Mouse (Mus musculus) Patski (cell line): ENCODE data around the gene Mms19. TPM values are rescaled to one million over a fixed set of nuclear protein-coding genes. Genes with fewer than 3 reads are reported as not detected.

Source experiments
- ATAC-seq: fragments of 100-300 bp; one replicate; pipeline ENCODE4 v1.8.0; 2021
- CTCF ChIA-PET: fragments of 350-600 bp; sonication (Branson Sonifier 250); formaldehyde crosslinking; loops from one replicate; lab custom pipeline; 2022; ENCODE audit warnings: inconsistent platforms; lab: Charles Lee
- POLR2A ChIA-PET: fragments of 350-600 bp; sonication (Branson Sonifier 250); formaldehyde crosslinking; loops from one replicate; lab custom pipeline; 2022; ENCODE audit warnings: antibody characterized with exemption, inconsistent platforms; lab: Charles Lee
- DNase-seq: peaks from one replicate; pipeline ENCODE4 v3.0.0-alpha.2; 2011; ENCODE audit warnings: low read depth, low spot score
- H3K27me3 ChIP-seq: fragments of 371-371 bp; one replicate; pipeline ENCODE4 v1.5.1; 2021
- CTCF ChIP-seq: fragments of 100-300 bp; IDR thresholded peaks from one replicate; pipeline ENCODE4 v1.5.1; 2021
- in situ Hi-C: fragments of 300-500 bp; cut with MboI; formaldehyde crosslinking; loops from 3 replicates; pipeline ENCODE4 v1.11.1; 2018; ENCODE audit warnings: low pct_unique_long_range_greater_than_20kb, mixed read lengths
- polyA plus RNA-seq: library from polyadenylated mRNA; unstranded; gene quantifications from one replicate; pipeline ENCODE4 v1.2.3, GENCODE M21; 2021

The Mms19 gene
- polyA plus RNA-seq, 1 experiment from 2014 or later, result 56.8 TPM

DNA sequence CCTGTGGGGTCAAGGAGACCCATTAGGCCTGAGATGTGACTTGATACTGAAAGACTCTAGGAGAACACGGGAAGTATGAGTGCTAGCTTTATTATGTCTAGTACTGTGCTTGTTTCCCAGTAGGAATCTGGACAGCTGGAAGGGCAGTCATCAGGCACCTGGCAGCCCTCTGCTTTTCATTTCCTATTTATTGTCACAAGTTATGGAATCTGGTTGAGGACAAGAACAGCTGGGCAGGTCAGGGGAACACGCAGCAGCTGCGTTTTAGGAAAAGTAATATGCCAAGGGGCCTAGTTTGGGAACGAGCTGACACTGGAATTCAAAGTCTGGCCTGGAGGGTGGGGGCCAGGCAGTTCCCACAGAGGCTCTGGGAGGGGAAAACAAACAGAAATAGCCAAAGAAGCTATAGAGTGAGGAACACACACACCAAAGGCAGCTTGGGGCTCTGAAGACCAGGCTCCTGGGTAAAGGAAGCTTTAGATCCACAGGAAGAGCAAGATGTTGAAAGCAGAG lies 19.5 kb upstream of the Mms19 start:
- CTCF ChIA-PET, result interaction anchor here (1.2 to 1.6 kb wide), 3 partner anchors 13 to 25 kb away, joined by 3 to 4 read pairs (median 4); no protein-coding TSS in a partner anchor
- POLR2A ChIA-PET, result interaction anchor here (0.7 kb wide), 1 partner anchor 92 kb away, joined by 3 read pairs; no protein-coding TSS in a partner anchor
- in situ Hi-C loops, result no loop called here
- ATAC-seq (no peak), DNase-seq (no peak)
- no peaks in the 10 kb centered on the region for H3K27me3 ChIP-seq
- no peak for TF ChIP-seq CTCF

DNA sequence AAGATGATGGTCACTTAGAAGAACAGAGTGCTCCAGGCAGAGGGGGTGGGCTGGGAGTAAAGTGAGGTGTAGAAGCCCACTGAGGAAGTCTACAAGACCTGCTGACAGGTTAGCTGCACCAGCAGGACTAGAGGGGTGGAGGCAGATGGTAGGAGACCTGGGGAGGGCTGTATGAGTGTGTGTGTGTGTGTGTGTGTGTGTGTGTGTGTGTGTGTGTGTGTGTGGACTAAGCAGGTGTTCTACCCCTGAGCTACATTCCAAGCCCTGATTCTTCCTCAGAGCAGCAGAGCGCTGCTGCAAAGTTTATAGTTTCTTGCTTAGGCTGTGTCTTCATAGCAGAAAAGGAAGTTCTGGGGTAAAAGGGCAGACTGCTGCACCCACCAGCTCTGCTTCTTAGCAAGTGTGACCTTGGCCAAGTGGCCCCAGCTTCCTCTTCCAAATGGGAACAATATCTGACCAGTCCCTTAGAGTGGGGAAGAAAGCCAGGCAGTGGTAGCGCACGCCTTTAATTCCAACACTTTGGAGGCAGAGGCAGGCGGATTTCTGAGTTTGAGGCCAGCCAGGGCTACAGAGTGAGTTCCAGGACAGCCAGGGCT lies 18.8 kb upstream of the Mms19 start:
- ChIA-PET POLR2A (interaction anchor here (0.7 kb wide), 1 partner anchor 92 kb away, joined by 3 read pairs; no protein-coding TSS in a partner anchor), CTCF (interaction anchor here (0.9 to 2.3 kb wide), 3 partner anchors 8 to 36 kb away, joined by 4 to 9 read pairs (median 4); partner anchors contain the start of gene Ankrd2)
- no peaks in the 10 kb centered on the region for H3K27me3 ChIP-seq
- ATAC-seq (no peak), DNase-seq (no peak)
- in situ Hi-C loops, result no loop called here
- no peak for TF ChIP-seq CTCF

DNA sequence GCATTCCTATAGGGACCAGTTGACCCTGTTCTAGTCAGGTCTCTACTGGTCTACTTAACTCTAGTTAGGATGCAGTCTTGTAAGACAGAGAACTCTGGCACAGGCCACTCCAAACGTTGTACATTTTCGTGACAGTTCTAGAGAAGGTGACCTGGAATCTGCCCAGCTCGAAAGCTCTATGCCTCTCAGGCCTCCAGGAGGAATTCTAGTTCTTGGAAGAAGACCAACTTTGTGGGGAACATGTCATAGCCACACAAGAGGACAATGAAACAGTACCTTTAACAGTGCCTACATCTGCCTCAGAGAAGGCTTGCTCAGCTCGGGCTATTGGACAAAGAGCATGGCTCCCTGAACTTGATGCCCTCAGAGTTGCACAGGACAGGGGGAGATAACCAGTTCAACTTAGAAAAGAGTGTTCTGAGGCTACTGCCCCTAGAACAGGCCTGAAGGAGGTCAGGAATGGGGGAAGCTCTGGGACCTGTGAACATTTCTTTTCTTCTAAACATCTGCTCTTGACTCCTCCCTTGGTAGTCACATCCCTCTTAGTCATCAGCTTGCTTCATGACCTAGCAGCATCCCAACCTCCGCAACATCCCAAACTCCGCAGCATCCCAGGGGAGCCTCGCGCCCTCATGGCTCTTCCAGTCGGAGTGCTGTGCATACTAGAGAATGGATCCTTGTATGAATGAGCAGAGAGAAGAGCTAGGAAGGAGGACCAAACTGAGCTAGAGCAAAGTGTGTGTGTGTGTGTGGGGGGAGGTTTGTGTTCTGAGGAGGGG lies 18.0 kb upstream of the Mms19 start:
- no peak for TF ChIP-seq CTCF
- in situ Hi-C loops, result no loop called here
- no peaks in the 10 kb centered on the region for H3K27me3 ChIP-seq
- CTCF ChIA-PET, result interaction anchor here (0.9 to 2.3 kb wide), 2 partner anchors 9 to 36 kb away, joined by 4 to 9 read pairs; partner anchors contain the start of gene Ankrd2
- POLR2A ChIA-PET, result interaction anchor here (1.0 kb wide), 1 partner anchor 9 kb away, joined by 3 read pairs; no protein-coding TSS in a partner anchor
- no peak for ATAC-seq
- DNase-seq, result no peak

DNA sequence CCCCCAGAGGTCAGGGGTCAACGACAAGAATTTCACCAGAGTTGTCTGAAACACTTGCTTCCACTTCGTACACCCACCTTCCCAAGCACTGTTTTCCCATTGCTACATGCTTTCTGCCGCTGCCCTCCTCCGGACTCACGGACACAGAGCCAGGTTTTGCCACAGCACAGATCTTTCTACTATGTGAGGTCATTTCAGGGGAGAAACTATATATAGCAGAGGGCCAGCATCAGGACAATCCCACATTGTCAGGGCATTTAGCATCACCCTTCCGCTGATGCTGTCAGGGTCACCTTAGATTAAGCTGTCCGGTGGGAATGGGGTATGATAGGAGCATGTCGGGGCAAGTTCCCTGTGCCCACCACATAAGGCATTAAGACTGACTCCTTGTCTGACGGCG lies 16.1 kb upstream of the Mms19 start:
- ChIA-PET CTCF (interaction anchor here (1.0 to 1.4 kb wide), 3 partner anchors 20 to 51 kb away, joined by 3 to 4 read pairs (median 3); no protein-coding TSS in a partner anchor), POLR2A (no interaction called here)
- ATAC-seq (no peak), DNase-seq (no peak)
- H3K27me3 ChIP-seq, result no peaks in the 10 kb centered on the region
- no peak for TF ChIP-seq CTCF
- in situ Hi-C loops, result no loop called here

DNA sequence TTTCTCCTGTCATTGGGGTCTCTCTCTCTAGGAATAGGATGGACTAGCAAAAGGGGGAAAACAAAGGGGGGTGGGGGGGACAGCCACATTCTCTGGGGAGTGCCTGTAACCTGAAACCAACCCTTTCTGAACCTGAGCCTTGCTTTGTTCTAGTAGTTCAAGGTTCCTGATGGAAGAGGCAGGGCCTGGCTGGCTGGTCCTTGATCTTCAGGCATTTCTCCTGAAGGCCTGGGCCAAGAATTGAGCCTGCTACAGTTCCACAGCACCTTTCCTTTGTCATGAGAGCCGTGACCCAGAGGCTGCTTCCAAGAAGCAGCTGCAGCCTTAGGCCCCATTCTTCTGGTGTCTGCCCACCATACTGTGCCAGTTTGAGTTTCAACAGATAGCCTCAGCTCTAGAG lies 14.5 kb upstream of the Mms19 start:
- in situ Hi-C loops, result no loop called here
- no peak for ATAC-seq
- ChIA-PET CTCF (no interaction called here), POLR2A (interaction anchor here (0.6 to 1.8 kb wide), 2 partner anchors 27 to 1910 kb away, joined by 3 to 4 read pairs; no protein-coding TSS in a partner anchor)
- DNase-seq, result no peak
- TF ChIP-seq CTCF, result no peak
- no peaks in the 10 kb centered on the region for H3K27me3 ChIP-seq

DNA sequence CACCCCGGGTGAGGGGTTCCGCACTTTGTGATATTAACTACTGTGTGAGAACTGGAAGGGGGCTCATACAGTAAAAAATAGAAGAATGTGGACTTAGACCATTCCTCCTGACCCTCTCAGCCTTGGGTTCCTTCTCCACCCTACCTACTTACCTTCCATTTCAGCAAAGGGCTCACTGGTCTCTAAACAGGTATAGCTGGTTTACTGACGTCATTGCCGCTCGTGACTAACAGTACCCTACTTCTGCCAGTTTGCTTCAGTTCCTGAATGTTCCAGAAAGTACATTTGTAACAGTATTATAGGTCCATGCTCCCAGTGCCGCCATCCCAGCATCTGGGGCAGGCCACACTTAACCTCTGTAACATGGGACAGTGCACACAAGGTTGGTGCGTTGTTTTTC lies 13.1 kb upstream of the Mms19 start:
- no peak for TF ChIP-seq CTCF
- ATAC-seq (no peak), DNase-seq (no peak)
- POLR2A ChIA-PET, result interaction anchor here (0.5 to 1.7 kb wide), 3 partner anchors 12 to 677 kb away, joined by 3 to 5 read pairs (median 3); no protein-coding TSS in a partner anchor
- in situ Hi-C loops, result no loop called here
- H3K27me3 ChIP-seq, result no peaks in the 10 kb centered on the region
- CTCF ChIA-PET, result interaction anchor here (1.1 to 1.5 kb wide), 4 partner anchors 11 to 86 kb away, joined by 5 to 7 read pairs (median 6); no protein-coding TSS in a partner anchor

DNA sequence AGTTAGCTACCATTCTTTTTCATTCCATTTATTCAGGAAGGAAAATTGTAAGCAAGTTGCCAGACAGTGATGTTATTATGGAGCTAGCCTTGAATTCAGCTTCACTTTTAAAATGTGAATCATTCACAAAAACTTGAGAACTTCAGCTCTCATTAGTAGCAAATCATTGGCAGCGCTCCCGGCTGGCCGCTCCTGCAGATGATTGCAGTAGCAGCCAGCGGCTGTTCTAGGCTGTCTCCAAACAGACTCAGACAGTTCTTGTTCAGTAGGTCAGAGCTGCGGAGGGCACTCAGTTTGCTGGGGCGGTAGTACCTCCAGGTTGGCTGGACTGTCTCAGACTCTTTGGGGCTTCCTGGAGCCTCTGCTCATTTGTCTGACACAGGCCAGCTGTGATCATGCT lies 12.5 kb upstream of the Mms19 start:
- TF ChIP-seq CTCF, result no peak
- DNase-seq (peak; percentile 92), ATAC-seq (peak; percentile 78)
- ChIA-PET CTCF (interaction anchor here (1.0 to 3.2 kb wide), 8 partner anchors 11 to 86 kb away, joined by 3 to 9 read pairs (median 6); partner anchors contain the start of gene Ankrd2), POLR2A (interaction anchor here (1.1 to 1.7 kb wide), 2 partner anchors 13 to 136 kb away, joined by 3 to 5 read pairs; partner anchors contain the start of gene Avpi1)
- no peaks in the 10 kb centered on the region for H3K27me3 ChIP-seq
- in situ Hi-C loops, result no loop called here

DNA sequence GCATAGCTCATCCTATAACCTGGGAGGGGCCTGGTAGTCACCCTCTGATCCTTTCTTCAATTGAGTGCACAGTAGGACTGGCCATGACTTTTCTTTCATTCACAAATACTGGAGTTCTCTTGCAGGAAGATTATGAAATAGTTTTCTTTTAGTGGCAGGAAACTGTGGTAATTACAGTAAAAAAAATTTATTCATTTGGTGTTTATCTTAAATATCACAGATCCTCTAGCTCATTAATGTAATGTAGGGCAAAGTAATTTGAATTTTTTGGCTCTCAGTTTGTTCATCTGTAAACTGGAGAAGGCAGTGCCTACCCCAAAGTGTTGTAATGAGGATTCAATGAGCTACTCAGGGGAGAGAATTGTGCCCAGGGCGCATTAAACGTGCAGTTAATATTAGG lies 12.0 kb upstream of the Mms19 start:
- in situ Hi-C loops, result no loop called here
- POLR2A ChIA-PET, result interaction anchor here (1.1 to 1.7 kb wide), 2 partner anchors 13 to 136 kb away, joined by 3 to 5 read pairs; partner anchors contain the start of gene Avpi1
- no peaks in the 10 kb centered on the region for H3K27me3 ChIP-seq
- DNase-seq, result no peak
- TF ChIP-seq CTCF, result no peak
- ATAC-seq, result no peak
- CTCF ChIA-PET, result interaction anchor here (1.0 to 3.2 kb wide), 6 partner anchors 10 to 42 kb away, joined by 3 to 9 read pairs (median 7); partner anchors contain the start of gene Ankrd2

DNA sequence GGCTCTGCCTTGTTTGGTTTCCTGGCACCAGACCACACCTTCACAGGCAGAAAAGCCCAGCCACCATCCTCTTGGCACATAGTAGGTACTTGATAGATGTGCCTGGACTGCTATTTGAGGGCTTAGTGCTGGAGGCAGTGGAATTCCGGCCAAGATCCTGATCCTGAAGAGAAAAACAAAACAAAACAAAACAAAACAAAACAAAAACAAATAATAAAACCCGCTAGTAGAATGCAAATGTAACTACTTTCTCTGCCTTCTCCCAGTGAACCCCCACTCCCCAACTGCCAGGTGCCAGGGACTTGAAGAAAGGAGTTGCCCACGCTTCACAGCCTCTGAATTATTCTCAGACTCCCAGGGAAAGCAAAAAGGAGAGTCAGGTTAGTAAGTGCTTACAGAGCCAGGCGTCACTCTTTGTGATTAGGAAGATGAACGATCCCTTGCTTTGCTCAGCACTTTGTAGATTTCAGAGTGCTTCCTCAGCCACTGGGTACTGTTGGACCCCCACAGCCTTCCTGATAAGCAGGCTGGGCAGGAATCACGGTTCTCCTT lies 11.0 kb upstream of the Mms19 start:
- in situ Hi-C loops, result no loop called here
- no peak for TF ChIP-seq CTCF
- CTCF ChIA-PET, result interaction anchor here (1.5 to 3.2 kb wide), 3 partner anchors 16 to 43 kb away, joined by 4 to 9 read pairs (median 9); partner anchors contain the start of gene Ankrd2
- ATAC-seq (no peak), DNase-seq (no peak)
- H3K27me3 ChIP-seq, result no peaks in the 10 kb centered on the region
- POLR2A ChIA-PET, result no interaction called here
